Mouse (Mus musculus) cerebellum, adult 2 months (tissue): Measurements from ENCODE around the gene Hmga2.

Experiments
- CTCF ChIP-seq: fragments of 200-500 bp; IDR thresholded peaks from 2 replicates; pipeline ENCODE4 v1.5.1; 2011; ENCODE audit warnings: low read depth, mild to moderate bottlenecking, control low read depth, low read length, moderate library complexity, borderline replicate concordance; ENCODE audit not compliant: insufficient read depth
- POLR2A ChIP-seq: fragments of 200-500 bp; IDR thresholded peaks from 2 replicates; pipeline ENCODE4 v1.6.1; 2011; ENCODE audit warnings: low read length, control low read depth, borderline replicate concordance; ENCODE audit not compliant: insufficient read depth

GRCm38 (mm10) chr10:120461301-120461700 is 15.0 kb downstream of the Hmga2 start:
- TF ChIP-seq CTCF (no peak), POLR2A (no peak)
